Mouse (Mus musculus): ENCODE results near the gene Ccdc167.

DNA sequence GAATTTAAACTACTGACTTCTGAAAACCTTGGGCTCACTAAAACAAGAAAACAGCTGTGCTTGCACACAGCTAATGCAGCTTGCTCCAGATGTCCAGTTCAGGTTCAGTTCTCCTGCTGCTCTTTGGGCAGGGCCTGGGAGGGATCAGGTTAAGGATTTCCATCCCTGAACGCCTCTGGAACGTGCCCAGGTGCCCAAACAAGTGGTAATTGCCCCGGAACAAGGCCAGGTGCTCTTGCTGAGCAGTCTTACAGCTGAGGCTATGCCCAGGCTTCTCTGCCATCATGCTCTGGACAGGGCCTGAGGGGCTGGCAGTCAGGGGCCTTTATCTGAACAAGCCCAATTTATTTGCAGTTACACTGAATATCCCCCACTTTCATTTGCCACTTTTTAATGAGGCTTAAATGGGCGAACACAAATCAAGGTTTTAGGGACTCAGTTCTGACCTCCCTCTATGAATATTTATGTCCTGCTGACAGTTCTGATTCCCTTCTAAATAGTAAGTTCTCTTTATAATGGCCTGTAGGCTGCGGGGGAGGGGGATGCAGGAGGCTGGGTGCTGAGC, 9.8 kb downstream of the Ccdc167 start:
- TF ChIP-seq CTCF (IDR thresholded peaks at IDR 0.05; ENCODE audit: low read depth, low read length): no peak
- no peak for TF ChIP-seq POLR2A (IDR thresholded peaks at IDR 0.05; ENCODE audit: insufficient read depth, low read length)

All from ES-Bruce4 (cell line).